Comparison of ENCODE assay signal across 8 mouse cellular contexts in genomic region chr12:69196444-69197377, GRCm38 (mm10). TPM values are rescaled to one million over a fixed set of nuclear protein-coding genes. Genes with fewer than 3 reads are reported as not detected.
A peak's percentile ranks its signal among the peaks of the same experiment; 100 is the strongest.
DNase-seq lines count a peak whose midpoint lies in the region; ATAC-seq and TF ChIP-seq lines count a peak whose summit lies in the region.

Gene Gm49383 (minus strand): TSS chr12:69197104.

- H3K36me3 ChIP-seq in ES-E14 (ENCODE audit: control insufficient read depth, insufficient read depth, low read length, poor library complexity, severe bottlenecking), result no peaks in the 10 kb centered on the region; the same call in 1 of the 2 replicates
- H3K36me3 ChIP-seq in forebrain, embryonic 12.5 days (replicated peaks), result peaks cover 23% of the 10 kb centered on the region
- H3K36me3 ChIP-seq in heart, postnatal 0 days (replicated peaks; ENCODE audit: control insufficient read depth, insufficient read depth, low read length), result peaks cover 10% of the 10 kb centered on the region
- peaks cover 30% of the 10 kb centered on the region for H3K36me3 ChIP-seq in lung, embryonic 14.5 days (ENCODE audit: insufficient read depth)

- peak; percentile 21 for DNase-seq in ES-E14 (ENCODE audit: low read depth, low spot score)
- peak; percentile 60 for DNase-seq in c-Kit-positive CD71-positive TER-119-negative erythroid progenitor cells, embryonic 14.5 days (ENCODE audit: low read depth)
- peak; percentile 85 for DNase-seq in heart, postnatal 0 days (ENCODE audit: low spot score)
- peak; percentile 66 to 87 for DNase-seq in kidney, postnatal 36 days
- DNase-seq in lung, embryonic 14.5 days, result peak; percentile 92
- peak; percentile 74 for DNase-seq in testis, postnatal 14 days (ENCODE audit: low spot score)

- H3K4me2 ChIP-seq in forebrain, embryonic 12.5 days, result peak within 1 kb of the TSS; percentile 98
- H3K4me2 ChIP-seq in heart, postnatal 0 days (ENCODE audit: low read depth, low read length), result peak within 1 kb of the TSS; percentile 93
- H3K4me2 ChIP-seq in lung, embryonic 14.5 days, result peak within 1 kb of the TSS; percentile 98

- H3K9ac ChIP-seq in ES-E14 (ENCODE audit: insufficient read depth, low read depth, low read length, poor library complexity, severe bottlenecking), result peak within 1 kb of the TSS; percentile 79
- peak within 1 kb of the TSS; percentile 88 for H3K9ac ChIP-seq in forebrain, embryonic 12.5 days
- H3K9ac ChIP-seq in heart, postnatal 0 days (replicated peaks; ENCODE audit: low read depth, low read length), result peak within 1 kb of the TSS; percentile 86
- H3K9ac ChIP-seq in lung, embryonic 14.5 days, result peak within 1 kb of the TSS; percentile 81

- TF ChIP-seq CTCF in heart, postnatal 0 days (IDR thresholded peaks at IDR 0.05; ENCODE audit: low read depth), result no peak
- TF ChIP-seq CTCF in lung, embryonic 14.5 days (IDR thresholded peaks at IDR 0.05; ENCODE audit: low read depth), result no peak

- H3K4me3 ChIP-seq in ES-E14 (ENCODE audit: insufficient read depth in 1 of 2, low read depth in 1 of 2, low read length in 2 of 2, poor library complexity in 1 of 2, severe bottlenecking in 1 of 2), result peak within 1 kb of the TSS; percentile 83 to 99
- H3K4me3 ChIP-seq in forebrain, embryonic 12.5 days (replicated peaks), result peak within 1 kb of the TSS; percentile 93
- H3K4me3 ChIP-seq in heart, postnatal 0 days (ENCODE audit: low read depth, low read length), result peak within 1 kb of the TSS; percentile 99
- H3K4me3 ChIP-seq in lung, embryonic 14.5 days (ENCODE audit: low read depth, low read length), result peak within 1 kb of the TSS; percentile 97

- no peaks in the 10 kb centered on the region for H3K9me3 ChIP-seq in ES-E14 (ENCODE audit: control insufficient read depth, insufficient read depth, low read depth, low read length)
- H3K9me3 ChIP-seq in forebrain, embryonic 12.5 days, result no peaks in the 10 kb centered on the region
- no peaks in the 10 kb centered on the region for H3K9me3 ChIP-seq in heart, postnatal 0 days (replicated peaks; ENCODE audit: control insufficient read depth, low read length)
- H3K9me3 ChIP-seq in lung, embryonic 14.5 days (ENCODE audit: low read depth, low read length), result no peaks in the 10 kb centered on the region

- ATAC-seq in forebrain, embryonic 12.5 days (ENCODE audit: low FRiP score), result peak; percentile 85
- peak; percentile 78 for ATAC-seq in heart, postnatal 0 days (ENCODE audit: insufficient read depth, low read depth)
- peak; percentile 76 for ATAC-seq in lung, embryonic 14.5 days (ENCODE audit: insufficient read depth)
- ATAC-seq in neutrophil, adult 5-6 weeks (ENCODE audit: extremely low read depth, insufficient number of reproducible peaks, low FRiP score, poor library complexity, severe bottlenecking), result peak; percentile 73

- TF ChIP-seq EP300 in heart, postnatal 0 days (IDR thresholded peaks at IDR 0.05; ENCODE audit: low read depth), result no peak

- H3K27me3 ChIP-seq in forebrain, embryonic 12.5 days, result no peaks in the 10 kb centered on the region
- no peaks in the 10 kb centered on the region for H3K27me3 ChIP-seq in heart, postnatal 0 days (ENCODE audit: control insufficient read depth, insufficient read depth, low read length)
- no peaks in the 10 kb centered on the region for H3K27me3 ChIP-seq in lung, embryonic 14.5 days (ENCODE audit: insufficient read depth, low read length)

- H3K4me1 ChIP-seq in ES-E14 (ENCODE audit: control insufficient read depth in 2 of 2, insufficient read depth in 2 of 2, low read length in 2 of 2, poor library complexity in 1 of 2), result peaks cover 4% of the 10 kb centered on the region in 2 experiments; a peak in 1 of 4 replicates
- H3K4me1 ChIP-seq in forebrain, embryonic 12.5 days, result peaks cover 21% of the 10 kb centered on the region
- H3K4me1 ChIP-seq in heart, postnatal 0 days (ENCODE audit: control insufficient read depth, insufficient read depth), result peaks cover 4% of the 10 kb centered on the region; the same call in 1 of the 2 replicates
- no peaks in the 10 kb centered on the region for H3K4me1 ChIP-seq in lung, embryonic 14.5 days (ENCODE audit: insufficient read depth)

- under 1% methylated on average over 75 of the region's 75 CpGs for WGBS in forebrain, embryonic 12.5 days
- under 1% methylated on average over 75 of the region's 75 CpGs for WGBS in heart, postnatal 0 days
- under 1% methylated on average over 75 of the region's 75 CpGs for WGBS in lung, embryonic 14.5 days

- in situ Hi-C loops in ES-E14 (cut with MboI; ENCODE audit: low sequenced_read_pairs in 2 of 2, unreplicated experiment in 2 of 2), result no loop called here

- H3K27ac ChIP-seq in ES-E14 (ENCODE audit: insufficient read depth, low read depth, low read length, poor library complexity, severe bottlenecking), result no peak within 1 kb of the TSS
- H3K27ac ChIP-seq in forebrain, embryonic 12.5 days, result peak within 1 kb of the TSS; percentile 84
- peak within 1 kb of the TSS; percentile 86 for H3K27ac ChIP-seq in heart, postnatal 0 days (ENCODE audit: low read depth)
- peak within 1 kb of the TSS; percentile 91 for H3K27ac ChIP-seq in lung, embryonic 14.5 days (ENCODE audit: low read depth)

TF ChIP-seq in ES-E14, 5 proteins besides CTCF, POLR2A, EP300 and RAD21:
- TF ChIP-seq HCFC1 (IDR thresholded peaks at IDR 0.05; ENCODE audit: borderline replicate concordance, insufficient read depth, low read length), result 0 out of 2 replicates have a peak, but pooled peaks have one; percentile 33
- no peak for TF ChIP-seq CHD2 (IDR thresholded peaks at IDR 0.05; ENCODE audit: low read depth, low read length)

RNA-seq across cellular contexts. Expression of gene Gm49383, which starts in this region (rescaled TPM):
- total RNA-seq in ES-E14 (2012; rRNA removed), result 10.1 and 11.7 TPM in 2 replicates
- polyA plus RNA-seq in forebrain, embryonic 12.5 days (2016; fragmentation: Nextera tagmentation; extraction: Ambion mirVana), result 38.6 and 41.0 TPM in 2 replicates
- 6.3 and 13.1 TPM in 2 replicates for total RNA-seq in heart, postnatal 0 days (2014; rRNA removed; ENCODE audit: low replicate concordance)
- 7.9 and 8.6 TPM in 2 replicates for polyA plus RNA-seq in heart, postnatal 0 days (2015; fragmentation: Nextera tagmentation; extraction: Ambion mirVana)
- polyA plus RNA-seq in lung, embryonic 14.5 days (2014; fragmentation: Nextera tagmentation; extraction: Ambion mirVana), result 31.4 and 31.6 TPM in 2 replicates
- 5.3 and 9.4 TPM in 2 replicates for total RNA-seq in neutrophil, adult 5-6 weeks (2017)

Comparison
In these comparisons a context has a peak if more than half of its experiments do, and no peak if none do; other contexts are left out.
1. DNase-seq: peak in every context shown above with its lines; median percentile 92 in lung, embryonic 14.5 days; 85 in heart, postnatal 0 days; 76 in kidney, postnatal 36 days; 74 in testis, postnatal 14 days; 60 in c-Kit-positive CD71-positive TER-119-negative erythroid progenitor cells, embryonic 14.5 days; 21 in ES-E14.